Mouse (Mus musculus) myocyte (in vitro differentiated cells): ENCODE results near the gene Snx3.

Experiments
- E2F4 ChIP-seq: IDR thresholded peaks from one replicate; pipeline ENCODE4 v1.6.1; 2011; ENCODE audit warnings: mild to moderate bottlenecking, control low read depth, moderate library complexity; ENCODE audit not compliant: insufficient read depth
- MAX ChIP-seq: IDR thresholded peaks from one replicate; pipeline ENCODE4 v1.6.1; 2011; ENCODE audit warnings: low read depth, mild to moderate bottlenecking, control low read depth
- MYOD1 ChIP-seq, 3 experiments: IDR thresholded peaks; one replicate each; pipeline ENCODE4 v1.6.1; 2011; ENCODE audit warnings: control low read depth in 2 of 3, low read depth in 2 of 3, mild to moderate bottlenecking in 2 of 3, moderate library complexity in 1 of 3; ENCODE audit not compliant: insufficient read length in 2 of 3, control insufficient read depth in 1 of 3
- MYOG ChIP-seq, 3 experiments: IDR thresholded peaks; one replicate each; pipeline ENCODE4 v1.6.1; 2011; ENCODE audit warnings: control low read depth in 2 of 3, low read depth in 2 of 3, mild to moderate bottlenecking in 2 of 3; ENCODE audit not compliant: insufficient read length in 2 of 3, control insufficient read depth in 1 of 3, insufficient read depth in 1 of 3
- POLR2A ChIP-seq: IDR thresholded peaks from one replicate; pipeline ENCODE4 v1.6.1; 2011; ENCODE audit warnings: low read depth, mild to moderate bottlenecking, control low read depth, moderate library complexity; ENCODE audit not compliant: insufficient read length
- POLR2AphosphoS2 ChIP-seq: IDR thresholded peaks from one replicate; pipeline ENCODE4 v1.6.1; 2011; ENCODE audit warnings: low read depth, control low read depth; ENCODE audit not compliant: insufficient read length
- REST ChIP-seq: IDR thresholded peaks from one replicate; pipeline ENCODE4 v1.6.1; 2011; ENCODE audit warnings: mild to moderate bottlenecking, control low read depth, moderate library complexity; ENCODE audit not compliant: insufficient read depth, insufficient read length
- TCF3 ChIP-seq: IDR thresholded peaks from one replicate; pipeline ENCODE4 v1.6.1; 2011; ENCODE audit warnings: low read depth, control low read depth; ENCODE audit not compliant: insufficient read length
- USF1 ChIP-seq: IDR thresholded peaks from one replicate; pipeline ENCODE4 v1.6.1; 2011; ENCODE audit warnings: low read depth, mild to moderate bottlenecking, control low read depth, moderate library complexity

- TF ChIP-seq POLR2A (no peak), MYOG (IDR thresholded peaks at IDR 0.05; ENCODE audit: control insufficient read depth in 1 of 3, insufficient read depth in 1 of 3, insufficient read length in 2 of 3, low read depth in 2 of 3) (no peak), USF1 (no peak), POLR2AphosphoS2 (no peak), E2F4 (no peak), REST (no peak), MAX (no peak), TCF3 (no peak), MYOD1 (IDR thresholded peaks at IDR 0.05; ENCODE audit: control insufficient read depth in 1 of 3, insufficient read length in 2 of 3, low read depth in 2 of 3) (no peak)
Measured at GRCm38 (mm10) chr10:42580131-42580950, 78.5 kb downstream of the Snx3 start.
